Mouse (Mus musculus): Measurements from ENCODE around the gene Nedd8. TPM values are rescaled to one million over a fixed set of nuclear protein-coding genes. Genes with fewer than 3 reads are reported as not detected.

Gene Nedd8
- polyA plus RNA-seq (2014; fragmentation: Nextera tagmentation; extraction: Ambion mirVana): 489 and 507 TPM in 2 replicates

DNA sequence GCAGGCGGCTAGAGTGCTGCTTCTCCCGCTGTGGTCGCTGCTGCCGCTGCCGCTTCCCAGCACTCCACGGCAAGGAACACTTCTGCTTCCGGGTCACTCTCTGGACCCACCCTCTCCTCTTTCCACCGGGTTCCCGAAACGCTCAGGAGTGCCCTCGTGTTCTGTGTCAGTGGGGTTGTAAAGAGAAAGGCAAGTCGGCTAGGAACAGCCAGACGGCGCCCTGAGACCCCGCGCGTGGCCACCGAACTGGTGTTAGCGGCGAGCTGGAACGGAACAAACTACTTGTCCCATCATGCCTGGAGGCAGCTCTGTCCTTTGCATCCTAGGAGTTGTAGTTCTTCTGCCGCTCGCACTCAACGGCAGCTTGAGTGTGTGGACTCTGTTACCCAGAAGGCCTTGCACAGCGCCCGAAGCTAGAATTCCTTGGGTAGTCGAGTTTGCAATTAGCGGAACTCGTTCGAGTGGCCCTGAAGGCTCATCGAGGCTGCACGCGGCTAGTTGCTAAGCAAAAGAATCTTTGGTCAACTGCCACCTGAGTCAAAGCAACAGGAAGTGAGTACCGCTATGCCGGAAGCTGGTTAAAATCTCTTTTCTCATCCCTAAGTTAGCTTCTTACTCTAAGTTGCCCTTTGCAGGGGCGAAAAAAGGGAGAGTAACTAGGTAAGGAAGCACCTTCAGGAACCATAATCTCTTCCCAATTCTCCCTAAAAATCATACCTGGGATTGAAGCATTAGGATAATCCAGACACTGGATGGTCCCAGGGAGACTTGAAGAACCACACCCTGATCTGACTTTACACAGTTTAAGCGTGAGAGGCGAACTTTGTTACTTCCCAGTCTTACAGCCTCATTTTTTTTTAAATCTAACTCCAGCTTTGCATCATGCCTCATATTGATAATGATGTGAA, at the start of gene Nedd8, which contains the start of gene Gmpr2:
Gene Nedd8, minus strand, starts transcription at position 292 of the 908 bp plus-strand sequence.
Gene Gmpr2, plus strand, starts transcription at position 109 of the 908 bp plus-strand sequence.
- peak within 1 kb of the TSS; percentile 82 for H3K9ac ChIP-seq (ENCODE audit: low read depth, low read length)
- no peaks in the 10 kb centered on the region for H3K9me3 ChIP-seq (ENCODE audit: control insufficient read depth, low read length)
- peaks cover 11% of the 10 kb centered on the region for H3K36me3 ChIP-seq (ENCODE audit: control insufficient read depth, insufficient read depth, low read length)
- peak within 1 kb of the TSS; percentile 71 for H3K4me3 ChIP-seq (ENCODE audit: low read depth, low read length)
- peak within 1 kb of the TSS; percentile 93 for H3K4me2 ChIP-seq
- peak within 1 kb of the TSS; percentile 86 for H3K27ac ChIP-seq (ENCODE audit: low read depth, low read length)
- ATAC-seq (replicated peaks; ENCODE audit: low FRiP score) (peak; percentile 98), DNase-seq (ENCODE audit: low spot score) (peak; percentile 92)
- H3K27me3 ChIP-seq (replicated peaks; ENCODE audit: control insufficient read depth, insufficient read depth, low read length): no peaks in the 10 kb centered on the region
- peaks cover 9% of the 10 kb centered on the region for H3K4me1 ChIP-seq (replicated peaks; ENCODE audit: control insufficient read depth, insufficient read depth, low read length)
- under 1% methylated on average over 38 of the region's 38 CpGs for WGBS

DNA sequence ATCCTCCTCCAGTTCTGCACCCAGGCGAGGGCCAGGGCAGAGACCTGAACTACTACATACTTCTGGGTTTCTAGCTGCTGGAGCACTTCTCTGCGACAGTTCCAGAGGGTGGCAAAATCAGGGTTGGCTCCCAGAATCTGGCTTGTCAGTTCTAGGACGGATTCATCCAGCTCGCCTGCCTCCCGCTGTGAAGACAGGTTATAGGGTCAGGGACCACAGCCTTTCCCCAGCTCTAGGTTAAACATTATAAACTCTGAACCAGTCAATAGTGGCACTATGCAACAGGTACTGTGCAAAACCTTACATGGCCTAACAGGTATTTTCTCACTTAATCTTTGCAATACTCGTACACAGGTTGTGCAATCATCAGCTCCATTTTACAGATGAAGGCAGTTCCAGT, 49.2 kb upstream of the Nedd8 start:
- WGBS: 68% methylated on average over 6 of the region's 6 CpGs
- H3K4me1 ChIP-seq (replicated peaks; ENCODE audit: control insufficient read depth, insufficient read depth, low read length): peaks cover 8% of the 10 kb centered on the region
- peaks cover 11% of the 10 kb centered on the region for H3K36me3 ChIP-seq (ENCODE audit: control insufficient read depth, insufficient read depth, low read length)
- DNase-seq (ENCODE audit: low spot score) (no peak), ATAC-seq (replicated peaks; ENCODE audit: low FRiP score) (no peak)
- H3K9ac ChIP-seq (ENCODE audit: low read depth, low read length): peak overlapping the region; percentile 76; the same call in 1 of the 2 replicates
- H3K9me3 ChIP-seq (ENCODE audit: control insufficient read depth, low read length): no peaks in the 10 kb centered on the region
- no peaks in the 10 kb centered on the region for H3K27me3 ChIP-seq (replicated peaks; ENCODE audit: control insufficient read depth, insufficient read depth, low read length)
- peak overlapping the region; percentile 76; the same call in 1 of the 2 replicates for H3K27ac ChIP-seq (ENCODE audit: low read depth, low read length)
- H3K4me2 ChIP-seq: peak overlapping the region; percentile 89
- H3K4me3 ChIP-seq (ENCODE audit: low read depth, low read length): peak overlapping the region; percentile 75

DNA sequence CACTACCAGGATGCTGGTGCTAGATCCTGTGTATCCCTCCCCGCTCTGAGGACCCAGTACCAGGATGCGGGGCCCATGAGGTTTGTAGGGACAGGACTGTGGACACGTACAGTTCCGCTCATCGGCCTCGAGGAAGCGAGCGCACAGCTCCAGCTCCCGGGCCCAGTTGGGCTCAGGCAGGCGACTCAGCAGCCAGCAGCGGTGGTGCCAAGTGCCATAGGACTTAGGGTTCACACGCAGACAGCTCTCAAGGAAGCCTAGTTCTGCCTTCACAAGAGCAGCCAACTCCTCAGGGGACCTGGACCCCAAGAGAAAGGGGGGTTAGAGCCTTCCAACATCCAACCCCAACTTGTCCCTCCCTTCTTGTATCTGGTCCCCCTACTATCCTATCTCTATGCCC, 48.7 kb upstream of the Nedd8 start:
- Histone ChIP-seq H3K4me1 (replicated peaks; ENCODE audit: control insufficient read depth, insufficient read depth, low read length) (peaks cover 8% of the 10 kb centered on the region), H3K4me2 (peak overlapping the region; percentile 89), H3K27me3 (replicated peaks; ENCODE audit: control insufficient read depth, insufficient read depth, low read length) (no peaks in the 10 kb centered on the region), H3K36me3 (ENCODE audit: control insufficient read depth, insufficient read depth, low read length) (peaks cover 11% of the 10 kb centered on the region), H3K9me3 (ENCODE audit: control insufficient read depth, low read length) (no peaks in the 10 kb centered on the region), H3K27ac (ENCODE audit: low read depth, low read length) (no peak overlapping the region), H3K9ac (ENCODE audit: low read depth, low read length) (no peak overlapping the region), H3K4me3 (ENCODE audit: low read depth, low read length) (no peak overlapping the region)
- DNase-seq (ENCODE audit: low spot score) (no peak), ATAC-seq (replicated peaks; ENCODE audit: low FRiP score) (no peak)
- 94% methylated on average over 12 of the region's 12 CpGs for WGBS

DNA sequence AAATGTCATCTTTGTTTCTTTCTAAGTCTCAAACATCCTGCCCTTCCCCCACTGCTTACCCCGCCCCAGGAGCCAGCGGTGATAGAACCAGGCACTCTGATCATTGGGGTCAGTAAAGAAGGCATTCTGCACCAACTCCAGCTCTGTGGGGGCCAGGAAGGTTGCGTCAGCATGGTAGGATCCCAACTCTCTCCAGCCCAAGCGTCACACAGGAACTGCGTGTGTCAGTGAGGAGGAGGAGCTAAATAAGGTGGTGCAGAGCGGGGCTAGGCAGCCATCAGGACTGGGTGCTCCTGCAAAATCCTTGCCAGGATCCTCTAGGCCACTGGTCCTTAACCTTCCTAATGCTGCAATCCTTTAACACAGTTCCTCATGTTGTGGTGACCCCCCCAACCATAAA, 47.8 kb upstream of the Nedd8 start:
- Histone ChIP-seq H3K4me3 (ENCODE audit: low read depth, low read length) (no peak overlapping the region), H3K4me2 (no peak overlapping the region), H3K4me1 (replicated peaks; ENCODE audit: control insufficient read depth, insufficient read depth, low read length) (peaks cover 11% of the 10 kb centered on the region), H3K9me3 (ENCODE audit: control insufficient read depth, low read length) (no peaks in the 10 kb centered on the region), H3K9ac (ENCODE audit: low read depth, low read length) (no peak overlapping the region), H3K27ac (ENCODE audit: low read depth, low read length) (no peak overlapping the region), H3K27me3 (replicated peaks; ENCODE audit: control insufficient read depth, insufficient read depth, low read length) (no peaks in the 10 kb centered on the region), H3K36me3 (ENCODE audit: control insufficient read depth, insufficient read depth, low read length) (peaks cover 11% of the 10 kb centered on the region)
- DNase-seq (ENCODE audit: low spot score): no peak
- ATAC-seq (replicated peaks; ENCODE audit: low FRiP score): no peak
- 87% methylated on average over 6 of the region's 6 CpGs for WGBS

DNA sequence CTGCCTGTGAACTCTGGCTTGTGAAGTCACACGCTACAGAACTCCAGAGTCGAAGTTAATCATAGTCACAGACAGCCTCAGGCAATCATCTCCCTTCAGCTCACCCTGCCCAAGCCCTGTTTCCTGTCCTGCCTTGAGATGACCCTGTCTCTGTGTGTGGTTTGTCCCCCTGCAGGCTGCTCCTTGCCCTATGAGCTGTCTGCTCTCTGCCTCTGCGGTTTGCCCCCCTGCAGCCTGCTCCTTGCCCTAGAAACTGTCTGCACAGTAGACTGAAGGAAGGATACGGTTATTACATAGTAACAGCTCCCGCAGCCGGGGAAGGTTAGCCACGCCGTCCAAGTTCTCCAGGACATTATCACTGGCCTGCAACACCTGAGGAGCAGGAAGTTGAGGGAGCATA, 45.0 kb upstream of the Nedd8 start:
- Histone ChIP-seq H3K27me3 (replicated peaks; ENCODE audit: control insufficient read depth, insufficient read depth, low read length) (0 out of 2 replicates have a peak, but pooled peaks cover 3% of the 10 kb centered on the region), H3K4me3 (ENCODE audit: low read depth, low read length) (no peak overlapping the region), H3K4me2 (no peak overlapping the region), H3K36me3 (ENCODE audit: control insufficient read depth, insufficient read depth, low read length) (peaks cover 11% of the 10 kb centered on the region), H3K9me3 (ENCODE audit: control insufficient read depth, low read length) (no peaks in the 10 kb centered on the region), H3K9ac (ENCODE audit: low read depth, low read length) (no peak overlapping the region), H3K4me1 (replicated peaks; ENCODE audit: control insufficient read depth, insufficient read depth, low read length) (peaks cover 25% of the 10 kb centered on the region), H3K27ac (ENCODE audit: low read depth, low read length) (no peak overlapping the region)
- DNase-seq (ENCODE audit: low spot score): no peak
- 74% methylated on average over 8 of the region's 8 CpGs for WGBS
- ATAC-seq (replicated peaks; ENCODE audit: low FRiP score): no peak

DNA sequence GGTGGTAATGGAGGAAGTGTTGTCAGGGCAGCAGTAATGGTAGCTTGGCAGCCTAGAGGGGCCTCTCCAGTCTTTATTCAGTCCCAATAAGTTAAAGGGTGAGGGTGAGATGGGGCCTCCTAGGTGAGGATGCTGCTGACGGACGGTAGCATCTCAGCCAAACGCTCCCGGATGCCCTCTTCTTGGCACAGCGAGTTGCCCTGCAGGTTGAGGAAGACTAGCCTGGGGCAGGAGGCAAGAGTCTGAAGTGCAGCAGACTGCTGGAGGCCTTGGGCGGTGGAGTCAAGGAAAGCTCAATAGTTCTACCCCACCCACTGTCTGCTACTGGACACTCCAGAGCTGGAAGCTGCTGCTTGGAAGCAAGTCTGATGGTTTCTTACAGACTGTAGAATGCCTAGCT, 44.3 kb upstream of the Nedd8 start:
- H3K36me3 ChIP-seq (ENCODE audit: control insufficient read depth, insufficient read depth, low read length): peaks cover 11% of the 10 kb centered on the region
- DNase-seq (ENCODE audit: low spot score) (no peak), ATAC-seq (replicated peaks; ENCODE audit: low FRiP score) (no peak)
- H3K9me3 ChIP-seq (ENCODE audit: control insufficient read depth, low read length): no peaks in the 10 kb centered on the region
- WGBS: 88% methylated on average over 6 of the region's 6 CpGs
- H3K9ac ChIP-seq (ENCODE audit: low read depth, low read length): no peak overlapping the region
- H3K4me3 ChIP-seq (ENCODE audit: low read depth, low read length): no peak overlapping the region
- peaks cover 27% of the 10 kb centered on the region for H3K4me1 ChIP-seq (replicated peaks; ENCODE audit: control insufficient read depth, insufficient read depth, low read length)
- H3K27ac ChIP-seq (ENCODE audit: low read depth, low read length): no peak overlapping the region
- no peak overlapping the region for H3K4me2 ChIP-seq
- 0 out of 2 replicates have a peak, but pooled peaks cover 5% of the 10 kb centered on the region for H3K27me3 ChIP-seq (replicated peaks; ENCODE audit: control insufficient read depth, insufficient read depth, low read length)

DNA sequence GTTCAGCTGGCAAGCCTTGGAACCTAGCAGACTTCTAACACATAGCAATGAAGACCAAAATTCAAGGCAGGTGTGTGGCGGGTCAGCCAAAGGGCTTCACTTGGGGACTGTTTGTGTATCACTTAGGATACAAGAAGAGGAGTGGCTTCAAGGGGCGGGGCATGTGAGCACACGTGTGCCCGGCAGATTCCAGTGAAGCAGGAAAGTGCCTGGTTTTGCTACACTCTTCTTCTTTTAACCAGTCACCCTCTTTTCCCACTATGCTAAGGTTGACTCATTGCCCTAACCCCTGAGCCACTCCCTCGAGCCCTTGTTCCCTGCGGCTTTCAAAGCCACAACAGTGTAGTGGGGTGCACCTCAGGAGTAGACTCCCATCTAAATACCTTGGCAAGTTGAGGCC, 43.0 kb upstream of the Nedd8 start:
- Histone ChIP-seq H3K4me2 (no peak overlapping the region), H3K9ac (ENCODE audit: low read depth, low read length) (no peak overlapping the region), H3K4me1 (replicated peaks; ENCODE audit: control insufficient read depth, insufficient read depth, low read length) (peaks cover 30% of the 10 kb centered on the region), H3K4me3 (ENCODE audit: low read depth, low read length) (no peak overlapping the region), H3K27ac (ENCODE audit: low read depth, low read length) (no peak overlapping the region), H3K27me3 (replicated peaks; ENCODE audit: control insufficient read depth, insufficient read depth, low read length) (0 out of 2 replicates have a peak, but pooled peaks cover 5% of the 10 kb centered on the region), H3K9me3 (ENCODE audit: control insufficient read depth, low read length) (no peaks in the 10 kb centered on the region), H3K36me3 (ENCODE audit: control insufficient read depth, insufficient read depth, low read length) (peaks cover 11% of the 10 kb centered on the region)
- ATAC-seq (replicated peaks; ENCODE audit: low FRiP score) (no peak), DNase-seq (ENCODE audit: low spot score) (no peak)
- WGBS: 40% methylated on average over 6 of the region's 6 CpGs

DNA sequence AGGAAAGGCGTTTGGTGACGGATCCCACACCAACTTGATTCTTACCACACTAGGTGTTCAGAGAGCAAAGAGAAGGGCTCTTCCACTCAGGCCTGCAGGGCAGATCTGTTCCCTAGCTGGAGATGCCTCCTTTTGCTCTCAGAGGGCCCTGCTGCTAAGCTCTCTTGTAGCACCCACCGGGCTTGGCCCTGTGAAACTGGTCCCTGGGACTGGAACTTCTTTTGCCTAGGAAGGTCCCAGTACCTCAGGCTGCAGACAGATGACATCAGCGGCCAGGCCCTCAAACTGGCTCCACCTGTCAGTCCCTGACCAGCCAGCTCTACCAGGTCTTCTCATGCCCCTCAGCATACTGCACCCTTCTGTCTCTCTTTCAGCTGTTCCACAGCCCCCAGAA, 41.8 kb upstream of the Nedd8 start, which contains the start of gene Tgm1:
Gene Tgm1, minus strand, starts transcription at position 198 of the 394 bp plus-strand sequence.
- Histone ChIP-seq H3K4me1 (replicated peaks; ENCODE audit: control insufficient read depth, insufficient read depth, low read length) (peaks cover 30% of the 10 kb centered on the region), H3K9me3 (ENCODE audit: control insufficient read depth, low read length) (no peaks in the 10 kb centered on the region), H3K27me3 (replicated peaks; ENCODE audit: control insufficient read depth, insufficient read depth, low read length) (0 out of 2 replicates have a peak, but pooled peaks cover 5% of the 10 kb centered on the region), H3K9ac (ENCODE audit: low read depth, low read length) (peak within 1 kb of the TSS; percentile 10; the same call in 1 of the 2 replicates), H3K36me3 (ENCODE audit: control insufficient read depth, insufficient read depth, low read length) (peaks cover 8% of the 10 kb centered on the region), H3K4me3 (ENCODE audit: low read depth, low read length) (peak within 1 kb of the TSS; percentile 38), H3K27ac (ENCODE audit: low read depth, low read length) (no peak within 1 kb of the TSS), H3K4me2 (peak within 1 kb of the TSS; percentile 72)
- 19% methylated on average over 4 of the region's 4 CpGs for WGBS
- ATAC-seq (replicated peaks; ENCODE audit: low FRiP score): no peak
- DNase-seq (ENCODE audit: low spot score): no peak

Measured in liver, embryonic 11.5 days (tissue).